Mouse (Mus musculus): ENCODE measurements around the gene Clip1. TPM values are rescaled to one million over a fixed set of nuclear protein-coding genes. Genes with fewer than 3 reads are reported as not detected.

The Clip1 gene
- polyA plus RNA-seq, 1 experiment from 2014 or later: 70.7 TPM

DNA sequence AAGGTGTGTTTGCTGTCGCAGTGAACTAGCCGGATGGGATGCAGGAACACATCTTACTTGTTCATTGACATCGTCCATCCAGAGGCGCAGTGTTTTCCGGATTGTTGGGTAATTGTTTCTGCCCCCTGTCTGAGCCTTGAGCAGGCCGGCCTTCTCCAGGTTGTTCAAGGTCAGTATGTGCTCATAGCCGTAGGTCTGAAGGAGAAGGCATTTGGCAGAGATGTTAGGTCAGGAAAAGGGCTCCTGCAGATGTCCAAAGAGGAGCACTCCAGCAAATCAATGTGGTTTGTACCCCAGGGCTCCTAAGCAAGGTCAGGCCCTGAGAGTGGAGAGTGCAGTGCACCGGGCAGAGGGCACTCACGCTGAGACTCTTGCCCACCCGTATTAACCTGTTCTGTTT is 150.6 kb downstream of the Clip1 start:
- Histone ChIP-seq H3K27ac (no peak overlapping the region), H3K4me2 (replicated peaks) (no peak overlapping the region), H3K4me1 (replicated peaks; ENCODE audit: control insufficient read depth, insufficient read depth, low read length) (no peaks in the 10 kb centered on the region), H3K36me3 (replicated peaks; ENCODE audit: control insufficient read depth, insufficient read depth) (peaks cover 87% of the 10 kb centered on the region), H3K9me3 (ENCODE audit: control insufficient read depth, low read length) (no peaks in the 10 kb centered on the region), H3K9ac (no peak overlapping the region), H3K4me3 (replicated peaks; ENCODE audit: low read length) (no peak overlapping the region), H3K27me3 (ENCODE audit: control insufficient read depth, insufficient read depth, low read length) (no peaks in the 10 kb centered on the region)
- DNase-seq (ENCODE audit: low spot score): no peak
- ATAC-seq (ENCODE audit: low FRiP score): no peak
- WGBS: 93% methylated on average over 10 of the region's 10 CpGs

DNA sequence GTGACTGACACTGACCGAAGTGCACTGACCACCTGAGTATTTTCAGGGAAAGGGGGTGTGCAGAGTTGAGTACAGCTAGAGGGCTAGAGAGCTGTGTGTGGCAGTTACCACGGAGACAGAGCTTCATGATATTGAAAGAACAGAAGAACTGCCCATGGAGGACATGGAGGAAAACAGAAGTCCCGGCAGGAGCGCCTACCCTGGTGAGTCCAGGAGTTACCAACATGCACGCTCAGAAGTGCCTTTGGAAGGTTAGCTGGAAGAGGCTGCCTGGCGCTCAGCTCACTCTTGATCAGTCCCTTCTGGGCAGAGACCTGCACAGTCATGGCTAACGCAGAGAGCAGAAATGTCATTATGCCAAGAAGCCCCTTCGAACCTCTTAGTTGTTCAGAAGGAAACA is 154.4 kb downstream of the Clip1 start:
- Histone ChIP-seq H3K27ac (no peak overlapping the region), H3K9ac (no peak overlapping the region), H3K36me3 (replicated peaks; ENCODE audit: control insufficient read depth, insufficient read depth) (peaks cover 82% of the 10 kb centered on the region), H3K27me3 (ENCODE audit: control insufficient read depth, insufficient read depth, low read length) (no peaks in the 10 kb centered on the region), H3K4me3 (replicated peaks; ENCODE audit: low read length) (no peak overlapping the region), H3K4me2 (replicated peaks) (no peak overlapping the region), H3K9me3 (ENCODE audit: control insufficient read depth, low read length) (no peaks in the 10 kb centered on the region), H3K4me1 (replicated peaks; ENCODE audit: control insufficient read depth, insufficient read depth, low read length) (no peaks in the 10 kb centered on the region; the same call in 1 of the 2 replicates)
- ATAC-seq (ENCODE audit: low FRiP score): no peak
- 90% methylated on average over 8 of the region's 8 CpGs for WGBS
- no peak for DNase-seq (ENCODE audit: low spot score)

DNA sequence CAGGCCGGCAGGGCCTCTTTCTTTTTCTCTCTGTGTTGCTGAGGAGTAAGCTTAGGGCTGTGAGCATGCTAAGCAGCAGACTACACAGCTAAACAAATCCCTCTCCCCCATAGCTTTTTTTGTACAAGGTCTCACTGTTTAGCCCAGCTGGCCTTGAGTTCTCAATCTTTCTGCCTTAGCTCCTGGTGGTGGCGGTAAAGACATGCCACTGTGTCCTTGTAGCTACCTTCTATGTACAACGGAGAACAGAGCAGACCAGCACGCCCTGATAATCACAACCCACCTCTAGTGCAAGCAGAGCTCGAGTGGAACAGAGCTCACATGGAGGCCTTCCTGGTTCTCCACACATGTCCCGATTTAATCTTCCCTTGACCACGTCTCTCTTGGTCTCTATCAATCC is 155.8 kb downstream of the Clip1 start:
- DNase-seq (ENCODE audit: low spot score) (no peak), ATAC-seq (ENCODE audit: low FRiP score) (no peak)
- Histone ChIP-seq H3K9ac (no peak overlapping the region), H3K27ac (no peak overlapping the region), H3K4me1 (replicated peaks; ENCODE audit: control insufficient read depth, insufficient read depth, low read length) (peaks cover 7% of the 10 kb centered on the region; the same call in 1 of the 2 replicates), H3K9me3 (ENCODE audit: control insufficient read depth, low read length) (no peaks in the 10 kb centered on the region), H3K4me2 (replicated peaks) (no peak overlapping the region), H3K36me3 (replicated peaks; ENCODE audit: control insufficient read depth, insufficient read depth) (peaks cover 70% of the 10 kb centered on the region), H3K27me3 (ENCODE audit: control insufficient read depth, insufficient read depth, low read length) (no peaks in the 10 kb centered on the region), H3K4me3 (replicated peaks; ENCODE audit: low read length) (no peak overlapping the region)
- WGBS: 85% methylated on average over 7 of the region's 7 CpGs

Other genes with a start within 250 kb of the Clip1 start
- 0.43 and 0.89 TPM in 2 replicates for gene Lrrc43, start 195.3 kb downstream of the Clip1 start, polyA plus RNA-seq (2014; fragmentation: Nextera tagmentation; extraction: Ambion mirVana)
- gene Il31, start 195.1 kb downstream of the Clip1 start, polyA plus RNA-seq (2014; fragmentation: Nextera tagmentation; extraction: Ambion mirVana): not detected in 2 replicates
- 1.2 and 2.0 TPM in 2 replicates for gene B3gnt4, start 174.2 kb downstream of the Clip1 start, polyA plus RNA-seq (2014; fragmentation: Nextera tagmentation; extraction: Ambion mirVana)
- gene Diablo, start 160.4 kb downstream of the Clip1 start, polyA plus RNA-seq (2014; fragmentation: Nextera tagmentation; extraction: Ambion mirVana): 105 and 110 TPM in 2 replicates
- gene Gm49027, start 159.1 kb downstream of the Clip1 start, polyA plus RNA-seq (2014; fragmentation: Nextera tagmentation; extraction: Ambion mirVana): 0.67 and 0.74 TPM in 2 replicates
- 49.8 and 50.4 TPM in 2 replicates for gene Vps33a, start 111.6 kb downstream of the Clip1 start, polyA plus RNA-seq (2014; fragmentation: Nextera tagmentation; extraction: Ambion mirVana)
- gene Zcchc8, start 36.5 kb upstream of the Clip1 start, polyA plus RNA-seq (2014; fragmentation: Nextera tagmentation; extraction: Ambion mirVana): 55.5 and 61.0 TPM in 2 replicates
- 118 and 121 TPM in 2 replicates for gene Rsrc2, start 64.8 kb upstream of the Clip1 start, polyA plus RNA-seq (2014; fragmentation: Nextera tagmentation; extraction: Ambion mirVana)
- gene Kntc1, start 65.1 kb upstream of the Clip1 start, polyA plus RNA-seq (2014; fragmentation: Nextera tagmentation; extraction: Ambion mirVana): 5.0 and 5.8 TPM in 2 replicates
- not detected in 2 replicates for gene Hcar2, start 180.9 kb upstream of the Clip1 start, polyA plus RNA-seq (2014; fragmentation: Nextera tagmentation; extraction: Ambion mirVana)
- 0.51 and 0.64 TPM in 2 replicates for gene Hcar1, start 195.4 kb upstream of the Clip1 start, polyA plus RNA-seq (2014; fragmentation: Nextera tagmentation; extraction: Ambion mirVana)
- gene Denr, start 222.6 kb upstream of the Clip1 start, polyA plus RNA-seq (2014; fragmentation: Nextera tagmentation; extraction: Ambion mirVana): 104 and 111 TPM in 2 replicates
- gene Gm43518, start 242.8 kb upstream of the Clip1 start, polyA plus RNA-seq (2014; fragmentation: Nextera tagmentation; extraction: Ambion mirVana): 2.3 and 2.6 TPM in 2 replicates
- gene Ccdc62, start 246.1 kb upstream of the Clip1 start, polyA plus RNA-seq (2014; fragmentation: Nextera tagmentation; extraction: Ambion mirVana): 5.2 and 5.5 TPM in 2 replicates